19 mouse cellular contexts compared by ENCODE assay signal in genomic region chr9:60590871-60591624, GRCm38 (mm10).
DNase-seq lines count a peak whose midpoint lies in the region; ATAC-seq and TF ChIP-seq lines count a peak whose summit lies in the region.
"Had no signal": no experiment of that assay in that cellular context is flagged by ENCODE, and none has a peak within 500 bp of the region (broad histone marks: within the 10 kb centered on the region; RNA-seq: fewer than 3 reads in every experiment).

No protein-coding gene starts in this region.

- no peaks in the 10 kb centered on the region for H3K27me3 ChIP-seq in heart, adult 2 months (ENCODE audit: control insufficient read depth, insufficient read depth, low read length)
- H3K27me3 ChIP-seq in liver, embryonic 14.5 days (ENCODE audit: control insufficient read depth, insufficient read depth, low read length) = no peaks in the 10 kb centered on the region
- no peaks in the 10 kb centered on the region for H3K27me3 ChIP-seq in liver, embryonic 12.5 days (replicated peaks)
- no peaks in the 10 kb centered on the region for H3K27me3 ChIP-seq in MEL (ENCODE audit: control insufficient read depth in 1 of 2, insufficient read depth in 2 of 2, low read length in 2 of 2)
- H3K27me3 ChIP-seq: forebrain, embryonic 12.5 days had no signal

- H3K9ac ChIP-seq in heart, adult 2 months (ENCODE audit: low read depth, low read length) = no peak overlapping the region
- H3K9ac ChIP-seq in liver, embryonic 14.5 days (replicated peaks) = no peak overlapping the region
- no peak overlapping the region for H3K9ac ChIP-seq in liver, embryonic 12.5 days
- H3K9ac ChIP-seq in MEL (ENCODE audit: control insufficient read depth, low read depth, low read length, poor library complexity, severe bottlenecking) = no peak overlapping the region
- H3K9ac ChIP-seq: forebrain, embryonic 12.5 days had no signal

- no peaks in the 10 kb centered on the region for H3K79me2 ChIP-seq in heart, adult 2 months (replicated peaks; ENCODE audit: control insufficient read depth, insufficient read depth, low read length)
- H3K79me2 ChIP-seq in MEL (ENCODE audit: control insufficient read depth, insufficient read depth, low read length, poor library complexity) = no peaks in the 10 kb centered on the region

- no peak for TF ChIP-seq EP300 in heart, adult 2 months (IDR thresholded peaks at IDR 0.05; ENCODE audit: insufficient read depth, low read depth, low read length)
- no peak for TF ChIP-seq EP300 in liver, embryonic 14.5 days (IDR thresholded peaks at IDR 0.05; ENCODE audit: low read depth)
- no peak for TF ChIP-seq EP300 in MEL (IDR thresholded peaks at IDR 0.05; ENCODE audit: low read depth in 1 of 2, low read length in 2 of 2)

- no peaks in the 10 kb centered on the region for H3K9me3 ChIP-seq in liver, embryonic 14.5 days (ENCODE audit: control insufficient read depth, low read length)
- no peaks in the 10 kb centered on the region for H3K9me3 ChIP-seq in liver, embryonic 12.5 days (replicated peaks)
- no peaks in the 10 kb centered on the region for H3K9me3 ChIP-seq in MEL (replicated peaks; ENCODE audit: insufficient read depth, low read length)
- H3K9me3 ChIP-seq: embryonic facial prominence, embryonic 10.5 days; forebrain, embryonic 12.5 days had no signal

- WGBS in heart, adult 2 months = 94% methylated on average over 8 of the region's 8 CpGs
- WGBS in liver, embryonic 14.5 days (ENCODE audit: insufficient replicate concordance) = 74% methylated on average over 8 of the region's 8 CpGs
- 76% methylated on average over 8 of the region's 8 CpGs for WGBS in liver, embryonic 12.5 days (ENCODE audit: insufficient replicate concordance)

- H3K4me1 ChIP-seq in heart, adult 2 months (ENCODE audit: control insufficient read depth, insufficient read depth, low read length) = peaks cover 4% of the 10 kb centered on the region
- H3K4me1 ChIP-seq in liver, embryonic 14.5 days (replicated peaks; ENCODE audit: control insufficient read depth in 2 of 2, insufficient read depth in 2 of 2, low read length in 1 of 2) = no peaks in the 10 kb centered on the region
- H3K4me1 ChIP-seq in liver, embryonic 12.5 days = no peaks in the 10 kb centered on the region
- peaks cover 3 to 4% of the 10 kb centered on the region in 2 experiments; a peak in 2 of 4 replicates for H3K4me1 ChIP-seq in MEL (ENCODE audit: control insufficient read depth in 1 of 2, insufficient read depth in 2 of 2, low read length in 2 of 2)
- H3K4me1 ChIP-seq: embryonic facial prominence, embryonic 10.5 days; forebrain, embryonic 12.5 days had no signal

- no peak overlapping the region for H3K27ac ChIP-seq in heart, adult 2 months
- no peak overlapping the region for H3K27ac ChIP-seq in liver, embryonic 14.5 days
- H3K27ac ChIP-seq in liver, embryonic 12.5 days = no peak overlapping the region
- H3K27ac ChIP-seq in MEL (ENCODE audit: control insufficient read depth, low read depth, low read length) = no peak overlapping the region
- H3K27ac ChIP-seq: embryonic facial prominence, embryonic 10.5 days; forebrain, embryonic 12.5 days had no signal

- no peaks in the 10 kb centered on the region for H3K36me3 ChIP-seq in heart, adult 2 months (ENCODE audit: control insufficient read depth, insufficient read depth, low read length)
- H3K36me3 ChIP-seq in liver, embryonic 14.5 days (replicated peaks; ENCODE audit: control insufficient read depth, insufficient read depth, low read depth) = no peaks in the 10 kb centered on the region
- no peaks in the 10 kb centered on the region for H3K36me3 ChIP-seq in liver, embryonic 12.5 days
- H3K36me3 ChIP-seq in MEL (ENCODE audit: control insufficient read depth in 1 of 2, insufficient read depth in 2 of 2, low read length in 2 of 2) = peaks cover 0 to 9% of the 10 kb centered on the region in 2 experiments; a peak in 2 of 4 replicates

- no peak overlapping the region for H3K4me2 ChIP-seq in liver, embryonic 14.5 days (ENCODE audit: low read depth)
- H3K4me2 ChIP-seq in liver, embryonic 12.5 days = no peak overlapping the region
- H3K4me2 ChIP-seq: forebrain, embryonic 12.5 days had no signal

- intact Hi-C loops in heart, adult 2 months (cut with DNase I) = loop anchor here (10.0 kb wide), 1 partner anchor 316 kb away; no protein-coding TSS in a partner anchor

- no peak for ATAC-seq in liver, embryonic 14.5 days (ENCODE audit: insufficient read depth)
- ATAC-seq in liver, embryonic 12.5 days = no peak
- ATAC-seq in inflammation-experienced regulatory T-cells, adult 6 months = no peak
- ATAC-seq: activated CD4-positive, CD25-positive, alpha-beta regulatory T cell, adult 4 months had no signal

- peak; percentile 23; the same call in 1 of the 2 replicates for TF ChIP-seq CTCF in heart, adult 2 months (IDR thresholded peaks at IDR 0.05)
- 0 out of 2 replicates have a peak, but pooled peaks have one; percentile 4 for TF ChIP-seq CTCF in liver, embryonic 14.5 days (IDR thresholded peaks at IDR 0.05; ENCODE audit: low read depth)
- TF ChIP-seq CTCF in MEL (IDR thresholded peaks at IDR 0.05 in 2 of 3, conservative IDR thresholded peaks at IDR 0.05 in 1 of 3; ENCODE audit: control insufficient read depth in 1 of 3, insufficient read depth in 1 of 3, low read depth in 2 of 3, low read length in 3 of 3, poor library complexity in 1 of 3, severe bottlenecking in 1 of 3) = peak in 2 of 3 experiments; percentile 21 to 38; a peak in 2 of 6 replicates

- no peak overlapping the region for H3K4me3 ChIP-seq in heart, adult 2 months
- no peak overlapping the region for H3K4me3 ChIP-seq in liver, embryonic 14.5 days (ENCODE audit: insufficient read depth in 1 of 2, low read depth in 2 of 2, low read length in 2 of 2)
- H3K4me3 ChIP-seq in liver, embryonic 12.5 days = no peak overlapping the region
- H3K4me3 ChIP-seq in MEL (ENCODE audit: control insufficient read depth in 1 of 2, insufficient read depth in 1 of 2, low read depth in 2 of 2, low read length in 2 of 2) = no peak overlapping the region
- H3K4me3 ChIP-seq: embryonic facial prominence, embryonic 10.5 days; forebrain, embryonic 12.5 days; myocyte had no signal

- no peak for DNase-seq in heart, adult 2 months
- no peak for DNase-seq in heart, adult 8-10 months (ENCODE audit: low spot score)
- no peak for DNase-seq in liver, embryonic 14.5 days (ENCODE audit: low read depth in 3 of 3, low spot score in 3 of 3)
- DNase-seq in 416B (ENCODE audit: low read depth) (peak; percentile 5), MEL (ENCODE audit: low read depth, low spot score) (peak; percentile 31)
- DNase-seq: adrenal gland, postnatal 14 days; cerebellum, adult 18-20 months; gastrocnemius, postnatal 14 days; left cerebral cortex, postnatal 4 days; liver; midbrain, embryonic 14.5 days; spleen, adult 18-20 months; thymus, adult 18-20 months had no signal

- no peak for TF ChIP-seq POLR2A in heart, adult 2 months (IDR thresholded peaks at IDR 0.05; ENCODE audit: insufficient read depth, low read depth, low read length)
- TF ChIP-seq POLR2A in MEL (IDR thresholded peaks at IDR 0.05; ENCODE audit: control insufficient read depth in 1 of 2, insufficient read depth in 1 of 2, low read depth in 1 of 2, low read length in 2 of 2, poor library complexity in 1 of 2) = no peak

- TF ChIP-seq RAD21 in MEL (IDR thresholded peaks at IDR 0.05; ENCODE audit: low read depth, low read length) = no peak; the same call in 1 of the 2 replicates

TF ChIP-seq in MEL, 35 proteins besides CTCF, POLR2A, EP300 and RAD21:
- TF ChIP-seq CHD2 (IDR thresholded peaks at IDR 0.05; ENCODE audit: low read length) = no peak
- no peak for TF ChIP-seq BHLHE40 (IDR thresholded peaks at IDR 0.05; ENCODE audit: borderline replicate concordance, low read depth, low read length)
- TF ChIP-seq SMC3 (IDR thresholded peaks at IDR 0.05; ENCODE audit: low read depth, low read length) = peak; percentile 37

Comparison
In these comparisons a context has a peak if more than half of its experiments do, and no peak if none do; other contexts are left out.
1. DNase-seq: peak in 416B (single experiment) and MEL (single experiment); none in heart, adult 2 months (0 of 2), heart, adult 8-10 months (single experiment) and liver, embryonic 14.5 days (0 of 3).
2. Peak in every context shown above with its lines, with median percentiles within 50 percentile points of each other: CTCF ChIP-seq.